Mouse (Mus musculus) bone marrow macrophage, adult 2 months (primary cell): Measurements from ENCODE around the gene Hyls1.

Experiments
- CTCF ChIP-seq: IDR thresholded peaks from 2 replicates; pipeline ENCODE4 v1.5.1; 2012; ENCODE audit warnings: low read depth, mild to moderate bottlenecking, low read length, moderate library complexity
- POLR2A ChIP-seq: IDR thresholded peaks from 2 replicates; pipeline ENCODE4 v1.6.1; 2012; ENCODE audit warnings: mild to moderate bottlenecking, low read depth, low read length, borderline replicate concordance

DNA sequence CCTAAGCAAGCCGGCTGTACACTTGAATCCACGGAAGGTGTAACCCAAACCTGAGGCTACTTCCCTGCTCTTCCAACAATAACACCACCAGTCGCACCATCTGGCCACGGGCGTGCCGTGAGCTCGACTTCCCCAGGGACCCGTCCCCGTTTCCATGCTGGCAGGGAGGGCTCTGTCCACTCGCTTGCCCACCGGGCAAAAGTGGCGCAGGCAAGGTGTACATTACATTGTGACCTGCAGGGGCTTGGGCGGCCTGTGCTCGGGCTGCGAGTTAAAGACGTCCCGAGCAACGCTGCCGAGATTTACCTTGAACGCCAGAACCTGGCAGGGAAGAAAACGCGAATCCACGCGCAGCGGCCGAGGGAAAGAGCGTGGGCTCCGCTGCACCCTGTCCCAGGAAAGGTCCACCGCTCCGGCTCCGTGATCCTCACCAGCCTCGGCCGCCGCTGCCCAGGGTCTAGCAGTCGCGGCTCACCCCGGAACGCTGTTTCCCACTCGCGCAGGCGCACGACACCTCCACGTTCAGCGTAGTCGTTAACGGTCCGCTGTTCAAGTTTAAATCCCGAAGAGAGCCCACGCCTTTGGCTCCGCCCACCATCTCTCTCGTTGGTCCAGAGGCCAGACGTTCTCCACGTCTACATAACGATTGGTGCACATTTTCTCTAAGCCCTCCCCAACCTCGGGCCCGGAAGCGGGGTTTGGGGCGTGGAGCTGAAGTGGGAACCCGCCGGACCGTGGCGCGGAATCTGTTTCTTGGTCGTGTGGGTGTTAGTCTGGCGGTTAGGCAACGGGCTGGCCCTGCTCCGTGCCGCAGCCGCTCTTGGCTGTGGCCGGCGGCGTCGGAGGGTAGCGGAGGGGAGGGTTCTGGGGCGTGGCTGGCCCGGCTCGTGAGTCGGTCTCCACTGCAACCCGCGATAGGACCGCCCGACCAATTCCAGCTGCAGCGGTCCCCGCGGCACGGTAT is at the start of gene Hyls1, which contains the start of gene Pate2:
- TF ChIP-seq CTCF (no peak), POLR2A (no peak)
